Mouse (Mus musculus) brain, embryonic 14.5 days (tissue): ENCODE results near the gene Sync.

ENCODE experiments used
- CTCF ChIP-seq: fragments of 200-500 bp; IDR thresholded peaks from 2 replicates; pipeline ENCODE4 v1.5.1; 2012; ENCODE audit warnings: inconsistent platforms, mild to moderate bottlenecking, moderate library complexity, borderline replicate concordance; ENCODE audit not compliant: insufficient read depth, insufficient read length; ENCODE audit errors: extremely low read depth
- POLR2A ChIP-seq: fragments of 200-500 bp; IDR thresholded peaks from 2 replicates; pipeline ENCODE4 v1.6.1; 2012; ENCODE audit warnings: mild to moderate bottlenecking, inconsistent platforms, borderline replicate concordance; ENCODE audit not compliant: poor library complexity, insufficient read depth, insufficient read length, severe bottlenecking; ENCODE audit errors: extremely low read depth

DNA sequence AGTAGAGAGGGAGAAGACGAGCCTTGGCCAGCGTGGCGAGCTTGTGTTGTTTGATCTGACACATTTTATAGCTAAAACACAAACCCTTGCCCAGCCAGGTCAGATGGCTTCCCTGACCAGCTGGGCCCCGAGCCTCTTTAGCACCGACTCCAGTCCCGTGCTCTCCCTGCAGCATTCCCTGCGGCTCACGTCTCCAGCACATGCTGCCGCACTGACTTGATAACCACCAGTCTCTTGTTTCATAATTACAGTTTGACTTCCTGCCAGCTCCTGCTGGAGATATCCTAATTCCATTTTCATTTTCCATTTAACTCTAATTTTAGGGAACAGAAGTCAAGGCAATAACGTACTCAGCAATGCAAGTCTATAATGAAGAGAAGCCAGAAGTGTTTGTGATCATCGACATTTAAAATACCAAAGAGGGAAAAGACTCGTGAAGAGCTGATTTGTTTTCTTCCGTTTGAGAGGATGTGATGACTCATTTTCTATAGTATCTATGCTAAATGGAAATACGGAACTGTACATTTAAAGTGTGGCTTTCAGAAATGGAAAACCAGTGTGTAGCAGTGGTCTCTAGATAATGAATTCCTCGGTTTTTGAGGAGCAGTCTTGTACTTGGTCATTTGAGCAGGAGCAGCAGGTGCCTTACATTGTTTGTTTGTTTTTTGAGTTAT lies 59.2 kb downstream of the Sync start:
- TF ChIP-seq CTCF (no peak), POLR2A (no peak)
